Mouse (Mus musculus): ENCODE results near the gene Olfr605.

- no peak for TF ChIP-seq POLR2A (IDR thresholded peaks at IDR 0.05; ENCODE audit: insufficient read depth, low read length)
- no peak for TF ChIP-seq CTCF (IDR thresholded peaks at IDR 0.05; ENCODE audit: low read depth, low read length)
Measured at GRCm38 (mm10) chr7:103445339-103445738, at the start of gene Olfr605.
